Mouse (Mus musculus): ENCODE data around the gene Lrriq3.

GRCm38 (mm10) chr3:155099266-155099665 lies 6.0 kb downstream of the Lrriq3 start:
- TF ChIP-seq CTCF (IDR thresholded peaks at IDR 0.05; ENCODE audit: low read depth) (no peak), EP300 (optimal IDR thresholded peaks at IDR 0.05) (no peak)
